Mouse (Mus musculus) adrenal gland, postnatal 36 days (tissue): Measurements from ENCODE around the gene Olfr643. TPM values are rescaled to one million over a fixed set of nuclear protein-coding genes. Genes with fewer than 3 reads are reported as not detected.
"Not testable (repeated sequence)": the region's sequence is repeated elsewhere in the genome, so short reads cannot be mapped to it uniquely, and the experiment has no call there.

Experiments used
- DNase-seq, 2 experiments: peaks; one replicate each; pipeline ENCODE4 v3.0.0; 2021; ENCODE audit warnings: mixed read lengths in 1 of 2
- total RNA-seq, 2 experiments: library from RNA; stranded (reverse); gene quantifications; 2 replicates each; pipeline ENCODE4 v1.2.3; 2021

Gene Olfr643
- total RNA-seq, 2 experiments from 2014 or later, result not detected

GRCm38 (mm10) chr7:104018953-104019352, 118.3 kb downstream of the Olfr643 start:
- DNase-seq, result no peak

- no peak for DNase-seq
These were observed 120.0 kb downstream of the Olfr643 start, which contains the start of gene Olfr639 for GRCm38 (mm10) chr7:104017203-104017602. Gene Olfr639 (minus strand): TSS chr7:104017303.

GRCm38 (mm10) chr7:103999124-103999523, 138.1 kb downstream of the Olfr643 start:
- DNase-seq, result no peak

DNA sequence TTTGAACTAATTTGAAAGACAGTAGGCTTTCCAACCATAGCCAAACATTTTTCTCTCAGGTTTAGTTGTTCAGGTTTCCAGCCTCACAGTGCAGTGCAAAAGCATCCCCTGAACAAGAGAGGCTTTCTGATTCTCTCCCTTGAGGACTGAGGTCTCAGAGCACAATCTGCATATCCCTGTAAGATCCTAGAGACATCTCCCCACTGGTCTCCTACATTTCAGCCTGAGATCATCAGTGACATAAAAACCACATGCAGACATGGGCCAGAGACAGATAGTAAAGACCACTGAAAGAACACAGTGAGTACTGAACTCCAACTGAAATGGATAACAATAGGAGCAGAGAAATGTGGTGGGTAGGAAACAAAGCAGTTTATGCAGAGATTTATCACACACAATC, 138.8 kb downstream of the Olfr643 start, which contains the start of gene Olfr638:
Gene Olfr638, plus strand, starts transcription at position 301 of the 400 bp plus-strand sequence.
- DNase-seq, result no peak

DNA sequence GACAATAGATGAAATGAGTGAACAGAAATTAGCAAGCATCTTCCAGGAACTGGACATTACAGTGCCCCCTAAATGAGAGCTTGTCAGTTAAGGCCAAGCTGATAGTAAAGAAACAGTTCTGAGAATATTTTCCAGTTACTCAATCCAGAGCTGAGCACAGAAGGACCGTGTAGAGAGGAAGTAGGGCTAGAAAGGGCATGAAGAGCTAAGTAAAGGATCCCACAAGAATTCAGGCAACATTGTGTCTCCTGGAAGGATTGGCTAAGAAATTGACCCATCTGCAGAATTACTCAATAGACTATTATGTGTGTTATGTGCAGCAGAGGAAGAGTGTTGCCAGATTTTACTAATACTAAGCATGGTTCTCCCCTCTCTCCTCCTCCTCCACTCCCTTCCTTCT, 165.4 kb downstream of the Olfr643 start:
- DNase-seq, result no peak

DNA sequence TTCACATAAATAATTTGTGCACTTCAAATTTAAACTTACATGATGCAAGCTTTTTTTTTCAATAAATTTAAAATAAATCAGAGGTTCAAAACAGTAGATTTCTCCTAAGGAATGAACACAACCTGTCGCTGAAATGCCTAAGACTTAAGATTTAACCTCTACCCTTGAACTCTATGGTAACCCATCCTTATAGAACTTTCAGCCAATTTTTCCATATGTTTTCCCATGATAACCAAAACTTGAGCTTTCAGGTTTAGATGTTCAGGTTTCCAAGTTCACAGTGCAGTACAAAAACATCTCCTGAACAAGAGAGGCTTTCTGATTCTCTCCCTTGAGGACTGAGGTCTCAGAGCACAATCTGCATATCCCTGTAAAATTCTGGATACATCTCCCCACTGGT, 166.4 kb downstream of the Olfr643 start, which contains the start of gene Olfr635:
Gene Olfr635, plus strand, starts transcription at position 301 of the 400 bp plus-strand sequence.
- no peak for DNase-seq

- DNase-seq, result not testable (repeated sequence)
These were observed 170.3 kb downstream of the Olfr643 start for GRCm38 (mm10) chr7:103966873-103967272.

Other genes with a start within 250 kb of the Olfr643 start
- gene Olfr64, start 242.9 kb downstream of the Olfr643 start, total RNA-seq, result not detected
- not detected for gene Olfr65, start 233.9 kb downstream of the Olfr643 start, total RNA-seq
- gene Olfr631, start 208.6 kb downstream of the Olfr643 start, total RNA-seq, result not detected
- not detected for gene Olfr632, start 203.1 kb downstream of the Olfr643 start, total RNA-seq
- not detected for gene Olfr633, start 193.0 kb downstream of the Olfr643 start, total RNA-seq
- gene Olfr635, start 166.3 kb downstream of the Olfr643 start, total RNA-seq, result not detected
- gene Olfr638, start 138.7 kb downstream of the Olfr643 start, total RNA-seq, result not detected
- gene Olfr639, start 120.1 kb downstream of the Olfr643 start, total RNA-seq, result not detected
- not detected for gene Olfr640, start 111.8 kb downstream of the Olfr643 start, total RNA-seq
- not detected for gene Olfr641, start 102.0 kb downstream of the Olfr643 start, total RNA-seq
- not detected for gene Olfr642, start 84.7 kb downstream of the Olfr643 start, total RNA-seq
- not detected for gene 4930516K23Rik, start 76.0 kb downstream of the Olfr643 start, total RNA-seq
- not detected for gene Olfr644, start 65.5 kb downstream of the Olfr643 start, total RNA-seq
- not detected for gene Olfr645, start 51.9 kb downstream of the Olfr643 start, total RNA-seq
- gene Olfr646, start 32.5 kb downstream of the Olfr643 start, total RNA-seq, result not detected
- gene Ubqln5, start 7.6 kb downstream of the Olfr643 start, total RNA-seq, result not detected
- not detected for gene Ubqln3, start 5.9 kb upstream of the Olfr643 start, total RNA-seq
- not detected for gene Ubqlnl, start 13.2 kb upstream of the Olfr643 start, total RNA-seq
- gene Olfm5, start 27.4 kb upstream of the Olfr643 start, total RNA-seq, result not detected
- gene Olfr648, start 46.0 kb upstream of the Olfr643 start, total RNA-seq, result not detected
- not detected for gene Olfr649, start 58.6 kb upstream of the Olfr643 start, total RNA-seq
- gene Trim6, start 81.4 kb upstream of the Olfr643 start, total RNA-seq, result under 1 TPM; 0.26 to 0.36 TPM
- 10 to 100 TPM in 1 of 2 experiments, 1 to 10 TPM in 1; 7.3 to 10.5 TPM for gene Trim34a, start 107.1 kb upstream of the Olfr643 start, total RNA-seq
- gene Trim5, start 150.7 kb upstream of the Olfr643 start, total RNA-seq, result 1 to 10 TPM; 4.2 to 8.4 TPM
- 10 to 100 TPM in 1 of 2 experiments, 1 to 10 TPM in 1; 9.7 to 19.6 TPM for gene Trim12a, start 178.1 kb upstream of the Olfr643 start, total RNA-seq
- gene Trim34b, start 192.1 kb upstream of the Olfr643 start, total RNA-seq, result 1 to 10 TPM in 1 of 2 experiments, under 1 TPM in 1; 0.76 to 1.1 TPM
- 10 to 100 TPM in 1 of 2 experiments, 1 to 10 TPM in 1; 9.9 to 14.6 TPM for gene Trim12c, start 216.0 kb upstream of the Olfr643 start, total RNA-seq
- under 1 TPM; 0.10 to 0.26 TPM for gene Trim30b, start 232.5 kb upstream of the Olfr643 start, total RNA-seq